Mouse (Mus musculus) liver, embryonic 11.5 days (tissue): ENCODE measurements around the gene Cfl1. TPM values are rescaled to one million over a fixed set of nuclear protein-coding genes. Genes with fewer than 3 reads are reported as not detected.

Source experiments
- ATAC-seq: fragments of 200-750 bp; cut with Nextera tagmentation; replicated peaks from 2 replicates; pipeline ENCODE4 v1.8.0; 2017; ENCODE audit warnings: moderate number of reproducible peaks, mild to moderate bottlenecking, moderate TSS enrichment, moderate library complexity; ENCODE audit not compliant: low FRiP score
- DNase-seq: peaks from one replicate; pipeline ENCODE4 v3.0.0-alpha.2; 2017; ENCODE audit warnings: low spot score
- H3K27ac ChIP-seq: fragments of 300-500 bp; sonication (generic); 2 replicates; pipeline ENCODE4 v1.5.1; 2014; ENCODE audit warnings: mild to moderate bottlenecking, low read depth, low read length, control low read depth
- H3K27me3 ChIP-seq: fragments of 300-500 bp; sonication (generic); replicated peaks from 2 replicates; pipeline ENCODE4 v1.6.1; 2014; ENCODE audit warnings: low read length, mixed read lengths; ENCODE audit not compliant: control insufficient read depth, insufficient read depth
- H3K36me3 ChIP-seq: fragments of 300-500 bp; sonication (generic); 2 replicates; pipeline ENCODE4 v1.6.1; 2014; ENCODE audit warnings: mild to moderate bottlenecking, low read length, moderate library complexity, mixed read lengths; ENCODE audit not compliant: control insufficient read depth, insufficient read depth
- H3K4me1 ChIP-seq: fragments of 300-500 bp; sonication (generic); replicated peaks from 2 replicates; pipeline ENCODE4 v1.6.1; 2014; ENCODE audit warnings: low read length, mixed read lengths; ENCODE audit not compliant: control insufficient read depth, insufficient read depth
- H3K4me2 ChIP-seq: fragments of 300-500 bp; sonication (generic); 2 replicates; pipeline ENCODE4 v1.6.1; 2014; ENCODE audit warnings: mild to moderate bottlenecking, control low read depth, moderate library complexity
- H3K4me3 ChIP-seq: fragments of 300-500 bp; sonication (generic); 2 replicates; pipeline ENCODE4 v1.5.1; 2014; ENCODE audit warnings: low read depth, low read length, control low read depth
- H3K9ac ChIP-seq: fragments of 300-500 bp; sonication (generic); 2 replicates; pipeline ENCODE4 v1.6.1; 2014; ENCODE audit warnings: low read depth, low read length, control low read depth
- H3K9me3 ChIP-seq: fragments of 300-500 bp; sonication (generic); 2 replicates; pipeline ENCODE4 v1.6.1; 2016; ENCODE audit warnings: low read length, inconsistent platforms, mixed read lengths; ENCODE audit not compliant: control insufficient read depth
- WGBS: fragments of 180-500 bp; shearing (Covaris S2); extraction: QIAGEN DNeasy Blood & Tissue Kit; methylation state at CpG from one replicate; pipeline ENCODE4 v1.1.7; 2014; 5-methylcytosine and 5-hydroxymethylcytosine counted together
- polyA plus RNA-seq: library from polyadenylated mRNA; unstranded; fragments of >200 nt; fragmentation: Nextera tagmentation; extraction: Ambion mirVana; gene quantifications from 2 replicates; pipeline ENCODE4 v1.2.1, GENCODE M21; 2014

The Cfl1 gene
- polyA plus RNA-seq, 1 experiment from 2014 or later = 2,516 TPM

DNA sequence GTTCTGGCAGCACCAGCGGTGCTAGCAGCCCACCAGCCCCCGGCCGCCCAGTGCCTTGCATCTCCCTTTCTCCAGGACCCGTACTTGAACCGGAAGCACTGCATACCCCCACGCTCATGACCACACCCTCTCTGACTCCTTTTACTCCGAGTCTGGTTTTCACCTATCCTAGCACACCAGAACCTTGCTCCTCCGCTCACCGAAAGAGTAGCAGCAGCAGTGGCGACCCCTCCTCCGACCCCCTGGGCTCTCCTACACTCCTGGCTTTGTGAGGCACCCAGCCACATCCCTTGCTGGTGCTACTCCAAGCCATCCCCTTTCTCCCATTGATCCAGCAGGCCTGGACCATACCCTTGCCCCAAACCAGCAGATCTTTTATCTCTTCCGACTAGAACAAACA is 35.2 kb upstream of the Cfl1 start:
- no peak overlapping the region for H3K9ac ChIP-seq
- H3K9me3 ChIP-seq = no peaks in the 10 kb centered on the region
- 78% methylated on average over 12 of the region's 12 CpGs for WGBS
- H3K27me3 ChIP-seq = no peaks in the 10 kb centered on the region
- ATAC-seq = no peak
- DNase-seq = no peak
- H3K4me1 ChIP-seq = peaks cover 25% of the 10 kb centered on the region
- no peak overlapping the region for H3K27ac ChIP-seq
- H3K4me3 ChIP-seq = peak overlapping the region; percentile 87; the same call in 1 of the 2 replicates
- 0 out of 2 replicates have a peak, but pooled peaks cover 2% of the 10 kb centered on the region for H3K36me3 ChIP-seq
- H3K4me2 ChIP-seq = peak overlapping the region; percentile 90

DNA sequence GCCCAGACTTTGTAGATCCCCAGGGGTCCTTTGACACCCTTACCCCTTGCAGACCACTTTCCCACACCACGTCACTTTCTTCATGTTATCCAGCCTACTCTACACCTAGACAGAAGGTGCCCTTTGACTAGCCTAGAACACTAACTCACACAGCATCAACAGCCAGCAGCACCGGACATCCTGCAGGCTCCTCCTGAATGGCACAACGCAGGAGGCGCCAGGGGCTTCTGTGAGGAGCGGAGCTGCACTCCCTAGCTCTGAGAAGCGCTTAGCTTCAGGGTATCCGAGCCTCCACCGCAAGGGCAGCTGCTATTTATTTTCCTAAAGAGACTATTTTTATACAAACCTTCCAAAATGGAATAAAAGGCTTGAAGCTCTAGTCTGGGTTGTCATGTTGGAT is 34.7 kb upstream of the Cfl1 start:
- peak overlapping the region; percentile 90 for H3K4me2 ChIP-seq
- peak overlapping the region; percentile 23; the same call in 1 of the 2 replicates for H3K9ac ChIP-seq
- 71% methylated on average over 8 of the region's 8 CpGs for WGBS
- peaks cover 25% of the 10 kb centered on the region for H3K4me1 ChIP-seq
- DNase-seq (no peak), ATAC-seq (no peak)
- H3K36me3 ChIP-seq = 0 out of 2 replicates have a peak, but pooled peaks cover 2% of the 10 kb centered on the region
- H3K4me3 ChIP-seq = peak overlapping the region; percentile 87
- H3K9me3 ChIP-seq = no peaks in the 10 kb centered on the region
- no peak overlapping the region for H3K27ac ChIP-seq
- H3K27me3 ChIP-seq = no peaks in the 10 kb centered on the region

GRCm38 (mm10) chr19:5456241-5456921 is 33.9 kb upstream of the Cfl1 start:
- WGBS = 4% methylated on average over 26 of the region's 26 CpGs
- peaks cover 31% of the 10 kb centered on the region for H3K4me1 ChIP-seq
- DNase-seq (no peak), ATAC-seq (no peak)
- 0 out of 2 replicates have a peak, but pooled peaks cover 2% of the 10 kb centered on the region for H3K36me3 ChIP-seq
- H3K9me3 ChIP-seq = no peaks in the 10 kb centered on the region
- H3K4me2 ChIP-seq = peak overlapping the region; percentile 90
- peak overlapping the region; percentile 78 for H3K27ac ChIP-seq
- H3K9ac ChIP-seq = peak overlapping the region; percentile 86
- H3K27me3 ChIP-seq = no peaks in the 10 kb centered on the region
- peak overlapping the region; percentile 87 for H3K4me3 ChIP-seq

- WGBS = under 1% methylated on average over 70 of the region's 70 CpGs
- Histone ChIP-seq H3K36me3 (0 out of 2 replicates have a peak, but pooled peaks cover 2% of the 10 kb centered on the region), H3K27ac (peak overlapping the region; percentile 78), H3K9ac (peak overlapping the region; percentile 86), H3K9me3 (no peaks in the 10 kb centered on the region), H3K4me2 (peak overlapping the region; percentile 90), H3K4me1 (peaks cover 33% of the 10 kb centered on the region), H3K27me3 (no peaks in the 10 kb centered on the region), H3K4me3 (peak overlapping the region; percentile 87)
- ATAC-seq (peak; percentile 88), DNase-seq (peak; percentile 96)
Measured at GRCm38 (mm10) chr19:5456922-5457745, 33.1 kb upstream of the Cfl1 start.

GRCm38 (mm10) chr19:5457746-5458442 is 32.4 kb upstream of the Cfl1 start, which contains the start of gene Ccdc85b:
Gene Ccdc85b, minus strand, starts transcription at chr19:5457894.
- Histone ChIP-seq H3K4me2 (peak within 1 kb of the TSS; percentile 90), H3K9me3 (no peaks in the 10 kb centered on the region), H3K4me1 (peaks cover 33% of the 10 kb centered on the region), H3K4me3 (peak within 1 kb of the TSS; percentile 87), H3K36me3 (0 out of 2 replicates have a peak, but pooled peaks cover 2% of the 10 kb centered on the region), H3K9ac (peak within 1 kb of the TSS; percentile 86), H3K27me3 (no peaks in the 10 kb centered on the region), H3K27ac (peak within 1 kb of the TSS; percentile 78)
- DNase-seq (no peak), ATAC-seq (0 out of 2 replicates have a peak, but pooled peaks have one; percentile 3)
- WGBS = 15% methylated on average over 14 of the region's 14 CpGs

DNA sequence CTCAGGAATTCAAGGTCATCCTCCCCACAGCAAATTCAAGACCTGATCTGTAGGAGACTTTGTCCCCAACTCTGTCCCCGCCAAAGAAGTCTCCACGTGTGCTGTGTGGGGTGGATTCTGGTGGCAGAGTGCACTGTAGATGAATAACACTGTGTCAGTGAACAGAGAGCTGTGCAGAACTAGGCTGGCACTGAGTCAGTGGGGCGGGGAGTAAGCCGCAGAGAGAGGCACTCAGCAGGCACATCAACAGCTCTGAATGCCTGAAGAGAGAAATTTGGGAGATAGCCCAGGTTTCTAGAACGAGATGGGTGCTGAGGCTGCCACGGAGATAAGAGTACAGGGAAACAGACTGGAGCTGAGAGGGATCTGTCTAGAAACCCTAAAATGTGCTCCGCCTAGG is 31.2 kb upstream of the Cfl1 start:
- H3K4me2 ChIP-seq = no peak overlapping the region
- ATAC-seq (no peak), DNase-seq (no peak)
- H3K4me1 ChIP-seq = peaks cover 33% of the 10 kb centered on the region
- H3K9me3 ChIP-seq = no peaks in the 10 kb centered on the region
- H3K27ac ChIP-seq = no peak overlapping the region
- WGBS = 67% methylated on average over 7 of the region's 7 CpGs
- H3K9ac ChIP-seq = no peak overlapping the region
- H3K36me3 ChIP-seq = peaks cover 2% of the 10 kb centered on the region; the same call in 1 of the 2 replicates
- H3K27me3 ChIP-seq = no peaks in the 10 kb centered on the region
- 0 out of 2 replicates have a peak overlapping the region, but pooled peaks have one; percentile 11 for H3K4me3 ChIP-seq

DNA sequence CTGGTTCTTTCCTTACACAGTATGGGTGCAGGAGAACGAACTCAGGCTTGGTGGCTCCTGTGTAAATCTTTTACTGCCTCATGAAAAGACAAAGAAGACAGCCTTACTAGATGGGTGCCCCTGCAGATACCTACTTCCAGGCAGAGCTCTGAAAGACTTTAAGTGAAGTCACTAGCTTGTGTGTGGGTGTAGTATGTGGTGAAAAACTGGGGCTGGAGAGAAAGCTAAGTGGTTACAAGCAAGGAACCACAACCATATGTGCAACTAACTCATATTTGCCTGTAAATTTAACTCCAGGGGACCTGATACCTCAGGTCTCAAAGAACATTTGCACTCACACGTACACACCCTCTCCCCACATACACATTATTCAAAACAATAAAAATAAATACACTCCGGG is 30.4 kb upstream of the Cfl1 start:
- Histone ChIP-seq H3K9ac (peak overlapping the region; percentile 88), H3K9me3 (no peaks in the 10 kb centered on the region), H3K27ac (no peak overlapping the region), H3K27me3 (no peaks in the 10 kb centered on the region), H3K4me2 (peak overlapping the region; percentile 97), H3K4me3 (peak overlapping the region; percentile 87), H3K36me3 (peaks cover 5% of the 10 kb centered on the region; the same call in 1 of the 2 replicates), H3K4me1 (peaks cover 33% of the 10 kb centered on the region)
- ATAC-seq = no peak
- 27% methylated on average over 3 of the region's 3 CpGs for WGBS
- no peak for DNase-seq

DNA sequence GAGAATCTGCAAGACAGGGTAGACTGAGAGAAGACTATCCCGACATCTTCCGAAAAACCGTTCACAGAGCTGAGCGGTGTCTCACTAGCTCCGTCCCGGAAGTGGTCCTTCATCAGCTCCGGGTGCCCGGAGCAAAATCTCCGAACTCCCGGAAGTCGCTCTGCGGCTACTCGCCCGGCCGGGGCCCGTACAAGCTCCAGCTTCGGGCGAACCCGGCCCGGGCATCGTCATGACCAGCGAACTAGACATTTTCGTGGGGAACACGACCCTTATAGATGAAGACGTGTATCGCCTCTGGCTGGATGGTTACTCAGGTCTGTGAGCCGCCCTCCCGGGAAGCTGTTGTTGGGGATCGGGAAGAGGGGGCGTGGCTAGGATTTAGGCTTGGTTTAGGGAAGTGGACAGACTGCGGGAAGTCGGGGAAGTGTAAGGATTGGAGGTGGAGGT is 29.8 kb upstream of the Cfl1 start, which contains the start of gene Fibp:
Gene Fibp, plus strand, starts transcription at position 151 of the 447 bp plus-strand sequence.
- Histone ChIP-seq H3K27ac (peak within 1 kb of the TSS; percentile 56), H3K4me2 (peak within 1 kb of the TSS; percentile 97), H3K36me3 (peaks cover 5% of the 10 kb centered on the region; the same call in 1 of the 2 replicates), H3K27me3 (no peaks in the 10 kb centered on the region), H3K4me3 (peak within 1 kb of the TSS; percentile 87), H3K9ac (peak within 1 kb of the TSS; percentile 88), H3K4me1 (peaks cover 27% of the 10 kb centered on the region), H3K9me3 (no peaks in the 10 kb centered on the region)
- ATAC-seq (peak; percentile 72), DNase-seq (peak; percentile 90)
- under 1% methylated on average over 32 of the region's 32 CpGs for WGBS
